Mouse (Mus musculus): Measurements from ENCODE around the gene 1810062G17Rik.

The 1810062G17Rik gene

GRCm38 (mm10) chr3:36505306-36505705 lies 29.6 kb downstream of the 1810062G17Rik start:
- no peak for DNase-seq (ENCODE audit: low spot score)

GRCm38 (mm10) chr3:36505809-36506735 lies 30.3 kb downstream of the 1810062G17Rik start:
- no peak for DNase-seq (ENCODE audit: low spot score)

GRCm38 (mm10) chr3:36511491-36511890 lies 35.8 kb downstream of the 1810062G17Rik start:
- DNase-seq (ENCODE audit: low spot score), result no peak

- DNase-seq (ENCODE audit: low spot score), result no peak
Measured at GRCm38 (mm10) chr3:36516196-36516595, 40.5 kb downstream of the 1810062G17Rik start.

GRCm38 (mm10) chr3:36521073-36522060 lies 45.6 kb downstream of the 1810062G17Rik start, which contains the start of gene Gm11549:
Gene Gm11549 (minus strand): TSS chr3:36521813.
- DNase-seq (ENCODE audit: low spot score), result no peak

- no peak for DNase-seq (ENCODE audit: low spot score)
Measured at GRCm38 (mm10) chr3:36522137-36522536, 46.4 kb downstream of the 1810062G17Rik start.

GRCm38 (mm10) chr3:36524466-36524865 lies 48.7 kb downstream of the 1810062G17Rik start:
- DNase-seq (ENCODE audit: low spot score), result no peak

GRCm38 (mm10) chr3:36530345-36530744 lies 54.6 kb downstream of the 1810062G17Rik start:
- DNase-seq (ENCODE audit: low spot score), result no peak

GRCm38 (mm10) chr3:36530781-36531180 lies 55.0 kb downstream of the 1810062G17Rik start:
- DNase-seq (ENCODE audit: low spot score), result no peak

- DNase-seq (ENCODE audit: low spot score), result no peak
Measured at GRCm38 (mm10) chr3:36531242-36531641, 55.5 kb downstream of the 1810062G17Rik start.

Measured in c-Kit-positive CD71-positive TER-119-positive erythroid progenitor cells, embryonic 14.5 days (primary cell).